Mouse (Mus musculus) frontal cortex, postnatal 14 days (tissue): ENCODE results near the gene Med27.
A peak's percentile ranks its signal among the peaks of the same experiment; 100 is the strongest.
"Not testable (repeated sequence)": the region's sequence is repeated elsewhere in the genome, so short reads cannot be mapped to it uniquely, and the experiment has no call there.

Source experiments
- DNase-seq, 2 experiments: peaks; one replicate each; pipeline ENCODE4 v3.0.0; 2022; ENCODE audit warnings: low spot score in 2 of 2

Med27 gene

DNA sequence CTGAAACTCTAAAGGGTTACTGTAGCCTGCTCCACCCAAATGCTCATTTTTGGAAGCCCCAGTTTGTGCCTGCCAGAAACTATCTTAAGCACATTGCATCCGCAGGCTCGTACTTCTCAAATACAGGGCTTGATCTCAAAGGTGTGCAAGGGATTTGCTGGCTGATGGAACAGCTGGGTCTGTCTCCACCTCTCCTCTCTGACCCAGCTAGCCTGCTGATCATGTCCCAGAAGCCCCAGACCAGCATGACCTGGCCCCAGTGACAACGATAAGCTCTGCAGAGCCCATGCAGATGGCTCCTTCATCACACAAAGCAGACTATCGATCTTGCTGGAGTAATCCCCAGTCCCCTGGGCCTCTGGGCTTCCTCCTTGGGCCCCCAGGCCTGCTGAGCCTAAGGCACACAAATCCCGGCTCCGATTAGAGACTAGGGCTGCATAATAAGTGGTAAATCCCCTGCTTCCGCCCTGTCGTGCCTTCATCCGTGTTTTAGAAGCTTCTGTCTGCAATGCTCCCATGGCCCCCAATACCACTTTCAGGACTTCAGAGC lies 170.1 kb downstream of the Med27 start:
- no peak for DNase-seq

- DNase-seq = no peak
Observed at GRCm38 (mm10) chr2:29519402-29519801, 172.8 kb downstream of the Med27 start.

GRCm38 (mm10) chr2:29520206-29520605 lies 173.6 kb downstream of the Med27 start:
- DNase-seq = no peak

DNA sequence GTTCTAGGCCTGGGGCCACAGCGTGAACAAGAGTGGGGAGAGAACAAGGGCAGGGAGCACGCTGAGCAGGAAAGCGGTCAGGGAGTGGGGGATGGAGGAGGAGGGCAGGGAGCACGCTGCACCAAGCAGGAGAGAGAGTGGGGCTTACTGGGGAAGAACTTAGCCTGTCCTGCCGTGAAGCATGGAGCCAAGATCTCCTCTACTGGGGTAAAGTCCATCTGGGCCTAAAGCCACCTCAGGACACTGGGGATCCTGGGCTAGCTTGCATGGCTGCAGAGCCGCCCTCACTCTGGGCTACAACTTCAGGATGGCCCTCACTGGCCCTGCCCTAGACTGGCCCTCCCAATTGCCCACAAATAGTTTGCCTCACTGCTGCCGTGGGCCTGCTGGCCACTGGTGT lies 174.9 kb downstream of the Med27 start:
- no peak for DNase-seq

- no peak for DNase-seq
Observed at GRCm38 (mm10) chr2:29523918-29524811, 177.5 kb downstream of the Med27 start.

- DNase-seq = no peak
Observed at GRCm38 (mm10) chr2:29525273-29525805, 178.7 kb downstream of the Med27 start.

GRCm38 (mm10) chr2:29526266-29526665 lies 179.6 kb downstream of the Med27 start:
- DNase-seq = peak; percentile 29 to 68

DNA sequence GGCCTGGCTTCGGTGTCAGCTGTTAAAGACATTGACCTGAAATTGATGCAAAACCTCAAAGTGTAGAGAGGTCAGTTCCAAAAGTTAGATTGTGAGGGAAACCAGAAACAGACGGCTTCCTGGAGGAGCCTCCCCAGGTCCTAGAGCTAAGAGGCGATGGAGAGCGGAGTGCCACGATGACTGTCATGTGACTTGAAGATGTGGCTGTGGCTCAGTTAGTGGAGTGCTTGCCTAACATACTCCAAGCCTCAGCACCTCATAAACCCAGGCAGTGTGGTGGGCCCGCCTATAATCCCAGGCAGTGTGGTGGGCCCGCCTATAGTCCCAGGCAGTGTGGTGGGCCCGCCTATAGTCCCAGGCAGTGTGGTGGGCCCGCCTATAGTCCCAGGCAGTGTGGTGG lies 180.9 kb downstream of the Med27 start:
- DNase-seq = not testable (repeated sequence)

GRCm38 (mm10) chr2:29528811-29529210 lies 182.2 kb downstream of the Med27 start:
- DNase-seq = no peak

- DNase-seq = not testable (repeated sequence)
Observed at GRCm38 (mm10) chr2:29529788-29530187, 183.2 kb downstream of the Med27 start.

GRCm38 (mm10) chr2:29532173-29532572 lies 185.6 kb downstream of the Med27 start:
- no peak for DNase-seq

GRCm38 (mm10) chr2:29532921-29533320 lies 186.3 kb downstream of the Med27 start:
- no peak for DNase-seq

DNA sequence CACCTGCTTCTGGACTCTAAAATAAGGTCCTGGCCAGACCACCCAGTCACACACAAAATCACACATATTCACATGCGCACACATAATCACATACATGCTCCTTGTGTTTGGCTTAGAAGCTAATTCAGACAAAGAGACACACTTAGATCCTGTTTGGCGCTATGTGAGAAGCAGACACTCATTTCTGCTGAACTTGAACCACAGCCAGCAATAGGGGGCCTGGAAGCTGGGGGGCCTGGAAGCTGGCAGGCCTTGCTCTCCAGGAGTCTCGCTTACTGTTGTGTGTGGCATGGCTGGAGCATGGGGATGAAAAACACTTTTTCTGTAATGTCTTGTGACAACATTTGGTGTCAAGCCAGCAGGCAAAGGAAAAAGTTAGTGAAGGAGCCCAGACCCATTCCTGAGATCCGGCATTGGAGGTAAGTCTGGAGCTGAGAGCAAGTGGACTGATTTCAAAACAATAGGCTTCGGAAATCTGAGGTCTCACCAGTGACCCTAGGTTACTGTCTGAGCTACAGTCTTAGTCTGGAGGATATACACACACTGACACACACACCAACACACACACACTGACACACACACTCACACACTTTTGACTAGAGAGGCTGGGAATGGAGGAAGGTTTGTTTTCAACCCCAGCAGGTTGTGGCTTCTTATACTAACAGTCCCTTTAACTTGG lies 189.1 kb downstream of the Med27 start:
- no peak for DNase-seq

DNA sequence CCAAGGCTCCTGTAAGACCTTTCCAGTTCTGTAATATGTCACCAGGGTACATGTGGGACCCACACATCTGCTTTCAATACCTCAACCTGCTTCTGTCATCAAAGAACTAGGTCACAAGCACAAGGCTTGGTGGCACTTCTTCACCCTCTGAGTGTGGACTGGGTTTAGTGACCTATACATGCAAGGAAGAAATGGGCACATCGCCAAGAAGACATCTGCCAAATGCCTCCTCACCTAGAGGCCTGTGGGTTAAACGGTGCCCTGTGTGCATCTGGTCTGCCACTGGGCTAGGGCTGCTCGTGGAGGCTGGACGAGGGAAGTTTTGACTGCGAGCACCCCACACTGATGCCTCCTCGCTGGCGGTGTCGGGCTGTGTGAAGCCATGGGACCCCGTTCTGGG lies 189.9 kb downstream of the Med27 start:
- DNase-seq = no peak

DNA sequence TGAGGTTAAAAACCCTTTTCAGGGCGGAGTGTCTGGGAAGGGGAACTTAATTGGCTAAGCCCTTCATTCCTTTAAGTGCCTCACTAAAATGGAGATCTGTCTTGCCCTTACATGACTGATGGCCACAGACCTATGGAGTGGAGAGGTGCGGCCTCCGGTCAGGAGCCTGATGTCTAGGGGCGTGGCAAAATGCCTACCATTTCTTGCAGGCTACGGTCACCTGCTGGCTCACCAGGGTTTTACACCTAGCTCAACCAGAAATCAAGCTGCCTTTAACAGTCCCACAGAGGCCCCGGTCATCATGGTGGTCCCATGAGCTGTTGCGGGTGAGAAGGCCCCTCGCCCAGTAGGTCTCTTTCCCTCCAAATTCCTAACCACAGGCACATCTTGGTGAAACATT lies 190.7 kb downstream of the Med27 start:
- DNase-seq = no peak

DNA sequence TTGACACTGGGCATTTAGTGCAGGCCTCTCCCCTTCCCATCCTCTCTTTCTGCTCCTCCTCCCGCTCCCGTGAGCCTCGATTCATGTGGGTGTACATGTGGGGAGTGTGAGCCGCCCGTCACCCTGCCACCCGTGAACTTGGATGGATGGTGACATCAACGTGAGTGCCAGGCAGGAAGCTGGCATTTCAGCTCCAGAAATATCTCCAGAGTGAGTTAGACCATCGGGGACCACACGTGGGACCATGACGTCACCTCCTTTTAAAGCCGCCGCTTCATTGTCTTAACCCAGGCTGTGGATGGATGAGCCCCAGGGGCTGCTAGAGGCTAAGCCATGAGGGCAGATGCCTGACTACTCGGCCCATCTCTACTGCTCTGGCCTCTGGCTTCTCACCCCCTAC lies 195.4 kb downstream of the Med27 start:
- peak in 1 of 2 experiments; percentile 50 for DNase-seq

GRCm38 (mm10) chr2:29546571-29546970 lies 200.0 kb downstream of the Med27 start:
- DNase-seq = no peak

GRCm38 (mm10) chr2:29551816-29552585 lies 205.4 kb downstream of the Med27 start:
- DNase-seq = no peak

DNA sequence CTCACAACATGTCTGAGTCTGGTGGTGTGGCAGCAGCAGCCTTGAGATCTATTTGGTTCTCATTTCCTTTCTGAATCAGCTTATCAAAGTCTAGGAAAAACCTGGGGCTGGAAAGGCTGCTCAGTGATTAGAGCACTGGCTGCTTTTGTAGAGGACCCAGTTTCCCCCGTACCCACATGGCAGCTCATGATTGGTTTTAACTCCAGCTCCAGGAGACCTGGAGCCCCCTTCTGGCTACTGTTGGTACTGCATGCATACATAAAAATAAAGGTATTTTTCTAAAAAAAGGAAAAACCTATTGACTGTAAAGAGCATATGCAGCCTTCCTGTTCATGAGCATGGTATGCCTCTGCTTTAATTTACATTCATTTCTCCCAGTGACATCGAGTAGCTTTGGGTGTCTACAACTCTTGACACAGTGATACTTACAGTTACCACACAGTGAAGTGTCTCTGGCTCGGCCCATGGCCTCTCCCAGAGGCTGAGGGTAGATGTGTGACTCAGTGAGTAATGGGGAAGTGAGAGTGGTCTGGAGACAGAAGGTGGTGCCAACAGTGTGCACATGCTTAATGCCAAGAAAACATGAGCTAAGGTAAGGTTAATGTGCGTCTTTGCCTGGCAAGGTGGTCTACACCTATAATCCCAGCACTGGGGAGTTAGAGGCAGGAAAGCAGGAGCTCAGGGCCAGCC lies 207.5 kb downstream of the Med27 start:
- no peak for DNase-seq

GRCm38 (mm10) chr2:29558561-29558960 lies 211.9 kb downstream of the Med27 start:
- DNase-seq = no peak

DNA sequence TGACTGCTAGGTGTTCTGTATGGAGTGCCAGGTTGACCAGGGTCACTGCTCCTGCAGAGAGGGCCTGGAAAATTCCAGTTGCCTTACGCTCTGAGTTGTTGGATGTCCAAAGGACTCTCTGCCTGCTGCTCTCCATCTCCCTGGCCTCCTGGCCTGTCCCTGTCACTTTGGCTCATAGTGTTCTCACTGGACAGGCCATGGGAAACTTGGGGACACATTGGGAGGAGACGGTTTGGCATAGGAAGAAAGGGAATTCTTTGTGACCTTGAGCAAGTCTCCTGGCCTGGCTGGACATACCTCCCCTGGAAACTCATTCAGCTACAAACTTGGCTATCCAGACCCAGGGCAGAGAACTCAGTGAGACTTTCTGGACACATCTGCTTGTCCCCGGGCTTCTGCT lies 213.3 kb downstream of the Med27 start:
- DNase-seq = no peak
